ENCODE assay signal across 17 mouse cellular contexts in genomic region chr2:13373291-13373690, GRCm38 (mm10).
DNase-seq lines count a peak whose midpoint lies in the region; ATAC-seq and TF ChIP-seq lines count a peak whose summit lies in the region.
"Had no signal": no experiment of that assay in that cellular context is flagged by ENCODE, and none has a peak within 500 bp of the region (broad histone marks: within the 10 kb centered on the region; RNA-seq: fewer than 3 reads in every experiment).

No protein-coding gene starts in this region.

- H3K27me3 ChIP-seq in heart, embryonic 12.5 days (replicated peaks): no peaks in the 10 kb centered on the region
- no peaks in the 10 kb centered on the region for H3K27me3 ChIP-seq in lung, embryonic 14.5 days (ENCODE audit: insufficient read depth, low read length)
- H3K27me3 ChIP-seq in hindbrain, embryonic 12.5 days: no peaks in the 10 kb centered on the region
- H3K27me3 ChIP-seq in neural tube, embryonic 13.5 days: no peaks in the 10 kb centered on the region
- H3K27me3 ChIP-seq: CH12.LX; forebrain, embryonic 15.5 days had no signal

- no peak overlapping the region for H3K4me3 ChIP-seq in heart, embryonic 12.5 days
- H3K4me3 ChIP-seq in lung, embryonic 14.5 days (ENCODE audit: low read depth, low read length): no peak overlapping the region
- H3K4me3 ChIP-seq in hindbrain, embryonic 12.5 days: no peak overlapping the region
- no peak overlapping the region for H3K4me3 ChIP-seq in neural tube, embryonic 13.5 days
- H3K4me3 ChIP-seq: forebrain, embryonic 15.5 days had no signal

- H3K9me3 ChIP-seq in heart, embryonic 12.5 days (replicated peaks): no peaks in the 10 kb centered on the region
- no peaks in the 10 kb centered on the region for H3K9me3 ChIP-seq in lung, embryonic 14.5 days (ENCODE audit: low read depth, low read length)
- no peaks in the 10 kb centered on the region for H3K9me3 ChIP-seq in hindbrain, embryonic 12.5 days (replicated peaks)
- no peaks in the 10 kb centered on the region for H3K9me3 ChIP-seq in neural tube, embryonic 13.5 days
- H3K9me3 ChIP-seq: forebrain, embryonic 15.5 days had no signal

- H3K4me2 ChIP-seq in heart, embryonic 12.5 days: no peak overlapping the region
- H3K4me2 ChIP-seq in lung, embryonic 14.5 days: no peak overlapping the region
- no peak overlapping the region for H3K4me2 ChIP-seq in hindbrain, embryonic 12.5 days (replicated peaks)
- no peak overlapping the region for H3K4me2 ChIP-seq in neural tube, embryonic 13.5 days
- H3K4me2 ChIP-seq: forebrain, embryonic 15.5 days had no signal

- 67% methylated on average over 1 of the region's 1 CpGs for WGBS in heart, embryonic 12.5 days
- 69% methylated on average over 1 of the region's 1 CpGs for WGBS in lung, embryonic 14.5 days
- WGBS in hindbrain, embryonic 12.5 days: 57% methylated on average over 1 of the region's 1 CpGs
- WGBS in neural tube, embryonic 13.5 days: 64% methylated on average over 1 of the region's 1 CpGs

- peaks cover 26% of the 10 kb centered on the region for H3K4me1 ChIP-seq in heart, embryonic 12.5 days (replicated peaks)
- H3K4me1 ChIP-seq in lung, embryonic 14.5 days (ENCODE audit: insufficient read depth): 0 out of 2 replicates have a peak, but pooled peaks cover 6% of the 10 kb centered on the region
- H3K4me1 ChIP-seq in hindbrain, embryonic 12.5 days: peaks cover 25% of the 10 kb centered on the region
- H3K4me1 ChIP-seq in neural tube, embryonic 13.5 days (replicated peaks): peaks cover 29% of the 10 kb centered on the region

- peak overlapping the region; percentile 98 for H3K27ac ChIP-seq in heart, embryonic 12.5 days (ENCODE audit: poor library complexity, severe bottlenecking)
- peak overlapping the region; percentile 91; the same call in 1 of the 2 replicates for H3K27ac ChIP-seq in lung, embryonic 14.5 days (ENCODE audit: low read depth)
- H3K27ac ChIP-seq in hindbrain, embryonic 12.5 days: peak overlapping the region; percentile 88
- peak overlapping the region; percentile 80 for H3K27ac ChIP-seq in neural tube, embryonic 13.5 days (replicated peaks)
- H3K27ac ChIP-seq: forebrain, embryonic 15.5 days; liver, embryonic 14.5 days had no signal

- intact Hi-C loops in left cerebral cortex, postnatal 4 days (cut with DNase I): no loop called here

- ATAC-seq in heart, embryonic 12.5 days (ENCODE audit: insufficient number of reproducible peaks, low FRiP score): no peak
- no peak for ATAC-seq in lung, embryonic 14.5 days (ENCODE audit: insufficient read depth)
- no peak for ATAC-seq in hindbrain, embryonic 12.5 days (ENCODE audit: low FRiP score)
- ATAC-seq in neural tube, embryonic 13.5 days (ENCODE audit: low read depth): 0 out of 2 replicates have a peak, but pooled peaks have one; percentile 11

- no peaks in the 10 kb centered on the region for H3K36me3 ChIP-seq in heart, embryonic 12.5 days
- H3K36me3 ChIP-seq in lung, embryonic 14.5 days (ENCODE audit: insufficient read depth): no peaks in the 10 kb centered on the region
- no peaks in the 10 kb centered on the region for H3K36me3 ChIP-seq in hindbrain, embryonic 12.5 days
- no peaks in the 10 kb centered on the region for H3K36me3 ChIP-seq in neural tube, embryonic 13.5 days
- H3K36me3 ChIP-seq: forebrain, embryonic 15.5 days had no signal

- H3K9ac ChIP-seq in heart, embryonic 12.5 days: no peak overlapping the region
- H3K9ac ChIP-seq in lung, embryonic 14.5 days: no peak overlapping the region
- H3K9ac ChIP-seq in hindbrain, embryonic 12.5 days: no peak overlapping the region
- no peak overlapping the region for H3K9ac ChIP-seq in neural tube, embryonic 13.5 days
- H3K9ac ChIP-seq: forebrain, embryonic 15.5 days; liver, embryonic 14.5 days had no signal

- TF ChIP-seq CTCF in lung, embryonic 14.5 days (IDR thresholded peaks at IDR 0.05; ENCODE audit: low read depth): no peak

- no peak for DNase-seq in heart, postnatal 4 days
- DNase-seq in lung, embryonic 14.5 days: no peak
- no peak for DNase-seq in lung, postnatal 4 days
- no peak for DNase-seq in adrenal gland, adult 8-10 months
- no peak for DNase-seq in left cerebral cortex, postnatal 4 days
- DNase-seq: adrenal gland, postnatal 25 days; cerebellum, adult 11-12 months; gastrocnemius, postnatal 25 days; kidney, postnatal 14 days; spleen, adult 18-20 months; thymus, postnatal 25 days had no signal
